Mouse (Mus musculus): Measurements from ENCODE around the gene Socs2. TPM values are rescaled to one million over a fixed set of nuclear protein-coding genes. Genes with fewer than 3 reads are reported as not detected.
"Not testable (repeated sequence)": the region's sequence is repeated elsewhere in the genome, so short reads cannot be mapped to it uniquely, and the experiment has no call there.

The Socs2 gene
- polyA plus RNA-seq, 1 experiment from 2014 or later = 124 TPM

- no peak for ATAC-seq (ENCODE audit: borderline replicate concordance, extremely low read depth, low FRiP score, low TSS enrichment)
- Histone ChIP-seq H3K9ac (no peak overlapping the region), H3K36me3 (peaks cover 15% of the 10 kb centered on the region; the same call in 1 of the 2 replicates), H3K9me3 (no peaks in the 10 kb centered on the region), H3K27ac (peak overlapping the region; percentile 55), H3K4me1 (peaks cover 17% of the 10 kb centered on the region), H3K27me3 (no peaks in the 10 kb centered on the region), H3K4me2 (no peak overlapping the region), H3K4me3 (no peak overlapping the region)
- WGBS = 37% methylated on average over 12 of the region's 12 CpGs
These were observed 9.3 kb downstream of the Socs2 start for GRCm38 (mm10) chr10:95407541-95408160.

- H3K27me3 ChIP-seq = no peaks in the 10 kb centered on the region
- 73% methylated on average over 2 of the region's 2 CpGs for WGBS
These were observed 12.2 kb downstream of the Socs2 start for GRCm38 (mm10) chr10:95404774-95405173.

GRCm38 (mm10) chr10:95399689-95400354, 17.2 kb downstream of the Socs2 start:
- peak; percentile 17; the same call in 1 of the 2 replicates for ATAC-seq (ENCODE audit: borderline replicate concordance, extremely low read depth, low FRiP score, low TSS enrichment)
- H3K4me1 ChIP-seq = peaks cover 54% of the 10 kb centered on the region
- peak overlapping the region; percentile 72; the same call in 1 of the 2 replicates for H3K4me2 ChIP-seq
- WGBS = 16% methylated on average over 13 of the region's 13 CpGs
- peak overlapping the region; percentile 54 for H3K27ac ChIP-seq
- H3K27me3 ChIP-seq = no peaks in the 10 kb centered on the region
- H3K4me3 ChIP-seq = no peak overlapping the region
- H3K9me3 ChIP-seq = no peaks in the 10 kb centered on the region
- H3K36me3 ChIP-seq = 0 out of 2 replicates have a peak, but pooled peaks cover 9% of the 10 kb centered on the region
- H3K9ac ChIP-seq = no peak overlapping the region

More at GRCm38 (mm10) chr10:95404774-95405173, 12.2 kb downstream of the Socs2 start:
- Histone ChIP-seq H3K4me1 (peaks cover 24% of the 10 kb centered on the region), H3K36me3 (0 out of 2 replicates have a peak, but pooled peaks cover 11% of the 10 kb centered on the region), H3K9ac (no peak overlapping the region), H3K9me3 (no peaks in the 10 kb centered on the region), H3K4me3 (no peak overlapping the region), H3K27ac (no peak overlapping the region), H3K4me2 (no peak overlapping the region)
- no peak for ATAC-seq (ENCODE audit: borderline replicate concordance, extremely low read depth, low FRiP score, low TSS enrichment)

GRCm38 (mm10) chr10:95398489-95398888, 18.5 kb downstream of the Socs2 start:
- 0 out of 2 replicates have a peak, but pooled peaks cover 3% of the 10 kb centered on the region for H3K36me3 ChIP-seq
- H3K27ac ChIP-seq = peak overlapping the region; percentile 54
- peak overlapping the region; percentile 72 for H3K4me2 ChIP-seq
- no peaks in the 10 kb centered on the region for H3K27me3 ChIP-seq
- peaks cover 61% of the 10 kb centered on the region for H3K4me1 ChIP-seq
- peak overlapping the region; percentile 33 for H3K4me3 ChIP-seq
- H3K9ac ChIP-seq = peak overlapping the region; percentile 44
- H3K9me3 ChIP-seq = no peaks in the 10 kb centered on the region
- peak; percentile 32; the same call in 1 of the 2 replicates for ATAC-seq (ENCODE audit: borderline replicate concordance, extremely low read depth, low FRiP score, low TSS enrichment)
- 2% methylated on average over 18 of the region's 18 CpGs for WGBS

GRCm38 (mm10) chr10:95397191-95397835, 19.7 kb downstream of the Socs2 start:
- Histone ChIP-seq H3K4me1 (peaks cover 61% of the 10 kb centered on the region), H3K4me3 (no peak overlapping the region), H3K9me3 (no peaks in the 10 kb centered on the region), H3K36me3 (no peaks in the 10 kb centered on the region), H3K27me3 (no peaks in the 10 kb centered on the region), H3K4me2 (no peak overlapping the region), H3K9ac (no peak overlapping the region), H3K27ac (no peak overlapping the region)
- ATAC-seq (ENCODE audit: borderline replicate concordance, extremely low read depth, low FRiP score, low TSS enrichment) = no peak
- 70% methylated on average over 7 of the region's 7 CpGs for WGBS

- Histone ChIP-seq H3K27ac (no peak overlapping the region), H3K27me3 (no peaks in the 10 kb centered on the region), H3K4me3 (no peak overlapping the region), H3K4me1 (peaks cover 61% of the 10 kb centered on the region), H3K9me3 (no peaks in the 10 kb centered on the region), H3K4me2 (no peak overlapping the region), H3K36me3 (no peaks in the 10 kb centered on the region), H3K9ac (no peak overlapping the region)
- no peak for ATAC-seq (ENCODE audit: borderline replicate concordance, extremely low read depth, low FRiP score, low TSS enrichment)
- WGBS = 67% methylated on average over 8 of the region's 8 CpGs
These were observed 20.6 kb downstream of the Socs2 start for GRCm38 (mm10) chr10:95396356-95396755.

- Histone ChIP-seq H3K4me3 (peak overlapping the region; percentile 34), H3K36me3 (no peaks in the 10 kb centered on the region), H3K4me1 (peaks cover 55% of the 10 kb centered on the region), H3K27me3 (no peaks in the 10 kb centered on the region), H3K9ac (peak overlapping the region; percentile 14), H3K4me2 (peak overlapping the region; percentile 55), H3K27ac (peak overlapping the region; percentile 75), H3K9me3 (no peaks in the 10 kb centered on the region)
- WGBS = 13% methylated on average over 25 of the region's 25 CpGs
- ATAC-seq (ENCODE audit: borderline replicate concordance, extremely low read depth, low FRiP score, low TSS enrichment) = no peak
These were observed 21.9 kb downstream of the Socs2 start for GRCm38 (mm10) chr10:95394819-95395812.

- H3K4me1 ChIP-seq = peaks cover 40% of the 10 kb centered on the region
- H3K27me3 ChIP-seq = no peaks in the 10 kb centered on the region
- H3K9ac ChIP-seq = no peak overlapping the region
- no peak overlapping the region for H3K4me3 ChIP-seq
- no peak for ATAC-seq (ENCODE audit: borderline replicate concordance, extremely low read depth, low FRiP score, low TSS enrichment)
- no peaks in the 10 kb centered on the region for H3K36me3 ChIP-seq
- 77% methylated on average over 8 of the region's 8 CpGs for WGBS
- H3K4me2 ChIP-seq = no peak overlapping the region
- H3K9me3 ChIP-seq = no peaks in the 10 kb centered on the region
- H3K27ac ChIP-seq = no peak overlapping the region
These were observed 24.9 kb downstream of the Socs2 start for GRCm38 (mm10) chr10:95392073-95392472.

- no peak overlapping the region for H3K4me3 ChIP-seq
- H3K9ac ChIP-seq = no peak overlapping the region
- WGBS = 91% methylated on average over 9 of the region's 9 CpGs
- no peak overlapping the region for H3K27ac ChIP-seq
- no peak overlapping the region for H3K4me2 ChIP-seq
- H3K9me3 ChIP-seq = no peaks in the 10 kb centered on the region
- H3K27me3 ChIP-seq = no peaks in the 10 kb centered on the region
- no peak for ATAC-seq (ENCODE audit: borderline replicate concordance, extremely low read depth, low FRiP score, low TSS enrichment)
- H3K36me3 ChIP-seq = no peaks in the 10 kb centered on the region
- H3K4me1 ChIP-seq = peaks cover 33% of the 10 kb centered on the region
These were observed 26.1 kb downstream of the Socs2 start for GRCm38 (mm10) chr10:95390871-95391270.

GRCm38 (mm10) chr10:95389805-95390204, 27.2 kb downstream of the Socs2 start:
- H3K9ac ChIP-seq; H3K9me3 ChIP-seq; H3K36me3 ChIP-seq; H3K27ac ChIP-seq; H3K4me3 ChIP-seq; H3K27me3 ChIP-seq; H3K4me2 ChIP-seq; ATAC-seq (ENCODE audit: borderline replicate concordance, extremely low read depth, low FRiP score, low TSS enrichment): not testable (repeated sequence)
- H3K4me1 ChIP-seq = peaks cover 24% of the 10 kb centered on the region
- 91% methylated on average over 5 of the region's 5 CpGs for WGBS

GRCm38 (mm10) chr10:95388821-95389477, 28.0 kb downstream of the Socs2 start:
- Histone ChIP-seq H3K36me3 (no peaks in the 10 kb centered on the region), H3K27ac (peak overlapping the region; percentile 90), H3K4me3 (peak overlapping the region; percentile 15), H3K4me2 (peak overlapping the region; percentile 47), H3K27me3 (no peaks in the 10 kb centered on the region), H3K9ac (no peak overlapping the region), H3K9me3 (no peaks in the 10 kb centered on the region), H3K4me1 (peaks cover 17% of the 10 kb centered on the region)
- WGBS = 24% methylated on average over 23 of the region's 23 CpGs
- peak; percentile 84; the same call in 1 of the 2 replicates for ATAC-seq (ENCODE audit: borderline replicate concordance, extremely low read depth, low FRiP score, low TSS enrichment)

All from lung, embryonic 15.5 days (tissue).